Mouse (Mus musculus) brain, adult 10 weeks (tissue): Measurements from ENCODE around the gene Rxrg. TPM values are rescaled to one million over a fixed set of nuclear protein-coding genes. Genes with fewer than 3 reads are reported as not detected.

Source experiments
- polyA plus RNA-seq: library from polyadenylated mRNA; stranded (reverse); fragments of 350-450 nt; fragmentation: Illumina TruSeq; extraction: RNeasy Lipid Tissue Mini Kit (QIAGEN cat#74804); gene quantifications from one replicate; pipeline ENCODE4 v1.2.3, GENCODE M21; 2015; ENCODE audit warnings: low read depth, low replicate concordance

Gene Rxrg
- 29.0 TPM for polyA plus RNA-seq

DNA sequence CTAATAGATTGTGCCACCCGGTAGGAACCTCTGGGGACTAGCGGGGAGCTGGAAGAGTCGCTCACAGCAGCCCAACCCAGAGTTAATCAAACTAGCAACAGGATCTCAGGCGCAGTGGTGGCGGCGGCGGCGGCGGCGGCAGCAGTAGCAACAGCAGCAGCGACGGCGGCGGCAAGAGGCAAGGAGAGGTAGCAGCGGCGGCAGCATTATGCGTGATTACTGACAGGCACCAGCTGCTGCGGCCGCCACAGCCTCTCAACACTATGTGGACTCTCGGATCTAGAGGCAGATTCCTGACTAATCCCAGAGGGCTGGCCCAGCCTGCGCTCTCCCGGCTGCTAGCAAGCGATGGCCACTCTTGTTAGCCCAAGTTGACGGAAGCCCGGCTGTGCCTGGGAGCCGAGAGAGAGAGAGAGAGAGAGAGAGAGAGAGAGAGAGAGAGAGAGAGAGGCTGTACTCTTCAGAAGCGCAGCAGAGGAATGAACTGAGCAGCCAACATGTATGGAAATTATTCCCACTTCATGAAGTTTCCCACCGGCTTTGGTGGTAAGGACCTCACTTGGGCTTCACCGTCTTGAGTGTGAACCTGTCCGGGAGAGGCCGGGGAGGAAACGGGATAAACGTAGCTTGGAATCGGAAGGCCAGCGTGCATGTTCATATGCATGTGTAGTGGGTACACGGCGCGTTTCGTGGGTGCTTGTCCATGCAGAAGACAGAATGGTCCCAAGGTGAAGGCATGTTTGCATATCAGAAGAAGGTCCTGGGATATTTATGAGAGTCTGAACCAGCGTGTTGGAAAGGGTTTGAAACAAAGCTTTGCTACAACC lies at the start of gene Rxrg:
Gene Rxrg (plus strand): TSS at position 130 of the 827 bp plus-strand sequence.

DNA sequence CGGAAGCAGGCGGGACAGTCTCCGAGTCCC lies 90.9 kb downstream of the Rxrg start, which contains the start of gene Lmx1a:
Gene Lmx1a (plus strand): TSS at position 6 of the 30 bp plus-strand sequence.

Other genes with a start within 250 kb of the Rxrg start
- 31.8 TPM for gene Aldh9a1, start 248.4 kb upstream of the Rxrg start, polyA plus RNA-seq
- gene Mgst3, start 204.5 kb upstream of the Rxrg start, polyA plus RNA-seq: 188 TPM
- gene Lrrc52, start 131.6 kb upstream of the Rxrg start, polyA plus RNA-seq: not detected
- not detected for gene Lmx1a, start 90.9 kb downstream of the Rxrg start, polyA plus RNA-seq